In the genomic region with DNA sequence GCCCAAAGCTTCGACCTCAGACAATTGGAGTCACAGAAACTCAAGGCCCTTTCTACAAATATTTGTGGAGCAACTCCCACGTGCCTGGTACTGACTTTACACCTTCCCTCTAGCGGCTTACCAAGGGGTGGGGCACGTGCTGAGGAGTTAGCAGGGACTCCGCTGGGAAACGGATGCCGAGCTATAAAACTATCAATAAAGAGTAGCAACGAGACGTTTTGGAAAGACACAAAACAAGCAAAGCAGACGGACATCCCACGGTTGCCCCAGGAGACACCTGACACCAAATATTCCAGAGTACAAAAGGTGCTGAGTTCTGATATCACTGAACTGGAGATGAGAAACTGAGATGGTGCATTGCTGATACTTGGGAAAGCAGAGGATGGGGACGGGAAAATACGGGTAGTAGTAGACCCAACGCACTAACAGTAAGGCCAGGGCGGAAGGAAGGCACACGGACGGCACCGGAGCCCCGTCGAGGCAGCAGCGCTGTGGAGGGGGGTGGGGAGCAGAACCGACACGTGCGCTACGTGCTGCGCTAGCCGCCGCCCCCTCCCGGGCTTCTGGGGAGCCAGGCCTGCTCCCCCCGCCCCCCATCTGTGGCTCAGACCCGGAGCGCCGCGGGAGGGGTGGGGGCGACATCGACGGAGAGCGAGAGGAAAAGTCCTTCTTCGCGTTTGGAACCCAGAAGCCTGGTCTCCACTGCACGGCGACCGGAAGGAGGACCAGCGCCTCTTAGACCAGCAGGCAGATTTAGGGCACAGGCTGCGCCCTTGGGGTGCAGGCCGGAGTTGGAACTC, we compare ENCODE assay signal across 8 mouse cellular contexts. TPM values are rescaled to one million over a fixed set of nuclear protein-coding genes. Genes with fewer than 3 reads are reported as not detected.
DNase-seq lines count a peak whose midpoint lies in the region; ATAC-seq lines count a peak whose summit lies in the region.

No protein-coding gene starts in this region.

- peak overlapping the region; percentile 93 for H3K27ac ChIP-seq in forebrain, embryonic 10.5 days
- H3K27ac ChIP-seq in hindbrain, embryonic 15.5 days (replicated peaks): peak overlapping the region; percentile 96

- intact Hi-C loops in left cerebral cortex, postnatal 10 days (cut with DNase I): no loop called here

- peak overlapping the region; percentile 72 for H3K4me3 ChIP-seq in forebrain, embryonic 10.5 days
- peak overlapping the region; percentile 74 for H3K4me3 ChIP-seq in hindbrain, embryonic 15.5 days

- H3K36me3 ChIP-seq in forebrain, embryonic 10.5 days (replicated peaks): no peaks in the 10 kb centered on the region
- no peaks in the 10 kb centered on the region for H3K36me3 ChIP-seq in hindbrain, embryonic 15.5 days

- no peaks in the 10 kb centered on the region for H3K9me3 ChIP-seq in forebrain, embryonic 10.5 days
- no peaks in the 10 kb centered on the region for H3K9me3 ChIP-seq in hindbrain, embryonic 15.5 days

- ATAC-seq in hindbrain, embryonic 15.5 days (ENCODE audit: low FRiP score, low read depth): peak; percentile 33

- H3K9ac ChIP-seq in hindbrain, embryonic 15.5 days: peak overlapping the region; percentile 78

- peaks cover 11% of the 10 kb centered on the region for H3K27me3 ChIP-seq in forebrain, embryonic 10.5 days (ENCODE audit: poor library complexity, severe bottlenecking)
- no peaks in the 10 kb centered on the region for H3K27me3 ChIP-seq in hindbrain, embryonic 15.5 days

- H3K4me1 ChIP-seq in forebrain, embryonic 10.5 days: peaks cover 31% of the 10 kb centered on the region
- peaks cover 18% of the 10 kb centered on the region for H3K4me1 ChIP-seq in hindbrain, embryonic 15.5 days (replicated peaks)

- peak overlapping the region; percentile 85 for H3K4me2 ChIP-seq in hindbrain, embryonic 15.5 days

- DNase-seq in CD8-positive naive resting alpha-beta T cell, adult 2 months (ENCODE audit: low read depth in 2 of 2, low spot score in 2 of 2): peak; percentile 20 to 43
- DNase-seq in adrenal gland, adult 8-10 months: peak; percentile 35
- DNase-seq in forebrain, embryonic 10.5 days (ENCODE audit: extremely low spot score, low spot score): peak; percentile 22
- DNase-seq in left cerebral cortex, postnatal 10 days (ENCODE audit: extremely low spot score in 1 of 2, low spot score in 2 of 2): peak; percentile 45 to 90
- peak; percentile 63 to 79 for DNase-seq in lung, postnatal 4 days
- peak; percentile 79 to 84 for DNase-seq in right cerebral cortex, postnatal 10 days (ENCODE audit: low spot score in 2 of 2)
- DNase-seq in yolk sac, embryonic 10.5 days (ENCODE audit: low spot score): peak; percentile 40

- 1% methylated on average over 46 of the region's 46 CpGs for whole genome bisulfite sequencing in forebrain, embryonic 10.5 days
- under 1% methylated on average over 45 of the region's 46 CpGs for WGBS in hindbrain, embryonic 15.5 days

RNA-seq across cellular contexts. Expression of a gene that starts 3.9 kb away (rescaled TPM):
- 10 to 100 TPM; 45.9 to 65.0 (median 52.6) TPM for total RNA-seq in adrenal gland, adult 8-10 months (2022)
- polyA plus RNA-seq in forebrain, embryonic 10.5 days (2016; fragmentation: Nextera tagmentation; extraction: Ambion mirVana): 60.6 and 62.1 TPM in 2 replicates
- 67.9 and 69.6 TPM in 2 replicates for polyA plus RNA-seq in hindbrain, embryonic 15.5 days (2015; fragmentation: Nextera tagmentation; extraction: Ambion mirVana)
- 10 to 100 TPM; 63.8 to 66.6 TPM for total RNA-seq in left cerebral cortex, postnatal 10 days (2021)

RNA-seq across cellular contexts. Expression of a gene that starts 6.6 kb away (rescaled TPM):
- total RNA-seq in adrenal gland, adult 8-10 months (2022): not detected
- polyA plus RNA-seq in forebrain, embryonic 10.5 days (2016; fragmentation: Nextera tagmentation; extraction: Ambion mirVana): not detected in 2 replicates
- not detected in 2 replicates for polyA plus RNA-seq in hindbrain, embryonic 15.5 days (2015; fragmentation: Nextera tagmentation; extraction: Ambion mirVana)
- total RNA-seq in left cerebral cortex, postnatal 10 days (2021): under 1 TPM in 1 of 2 experiments, not detected in 1; 0.24 TPM

Comparison
In these comparisons a context has a peak if more than half of its experiments do, and no peak if none do; other contexts are left out.
1. Peak in every context shown above with its lines: DNase-seq, ATAC-seq, H3K4me3 ChIP-seq and H3K27ac ChIP-seq.
2. DNase-seq: peak in every context shown above with its lines; median percentile 82 in right cerebral cortex, postnatal 10 days; 71 in lung, postnatal 4 days; 68 in left cerebral cortex, postnatal 10 days; 40 in yolk sac, embryonic 10.5 days; 35 in adrenal gland, adult 8-10 months; 32 in CD8-positive naive resting alpha-beta T cell, adult 2 months; 22 in forebrain, embryonic 10.5 days.